Mouse (Mus musculus): ENCODE data around the gene Max. TPM values are rescaled to one million over a fixed set of nuclear protein-coding genes. Genes with fewer than 3 reads are reported as not detected.
A peak's percentile ranks its signal among the peaks of the same experiment; 100 is the strongest.

Max gene
- total RNA-seq, 2 experiments from 2014 or later: 79.3 to 81.0 TPM

GRCm38 (mm10) chr12:76894792-76895559, 67.0 kb downstream of the Max start:
- Histone ChIP-seq H3K4me3 (no peak overlapping the region), H3K27ac (no peak overlapping the region)
- no peak; the same call in 1 of the 2 replicates for TF ChIP-seq CTCF (IDR thresholded peaks at IDR 0.05)
- intact Hi-C loops (cut with DNase I): no loop called here
- no peak for DNase-seq (ENCODE audit: extremely low spot score in 1 of 2, low spot score in 2 of 2)

DNA sequence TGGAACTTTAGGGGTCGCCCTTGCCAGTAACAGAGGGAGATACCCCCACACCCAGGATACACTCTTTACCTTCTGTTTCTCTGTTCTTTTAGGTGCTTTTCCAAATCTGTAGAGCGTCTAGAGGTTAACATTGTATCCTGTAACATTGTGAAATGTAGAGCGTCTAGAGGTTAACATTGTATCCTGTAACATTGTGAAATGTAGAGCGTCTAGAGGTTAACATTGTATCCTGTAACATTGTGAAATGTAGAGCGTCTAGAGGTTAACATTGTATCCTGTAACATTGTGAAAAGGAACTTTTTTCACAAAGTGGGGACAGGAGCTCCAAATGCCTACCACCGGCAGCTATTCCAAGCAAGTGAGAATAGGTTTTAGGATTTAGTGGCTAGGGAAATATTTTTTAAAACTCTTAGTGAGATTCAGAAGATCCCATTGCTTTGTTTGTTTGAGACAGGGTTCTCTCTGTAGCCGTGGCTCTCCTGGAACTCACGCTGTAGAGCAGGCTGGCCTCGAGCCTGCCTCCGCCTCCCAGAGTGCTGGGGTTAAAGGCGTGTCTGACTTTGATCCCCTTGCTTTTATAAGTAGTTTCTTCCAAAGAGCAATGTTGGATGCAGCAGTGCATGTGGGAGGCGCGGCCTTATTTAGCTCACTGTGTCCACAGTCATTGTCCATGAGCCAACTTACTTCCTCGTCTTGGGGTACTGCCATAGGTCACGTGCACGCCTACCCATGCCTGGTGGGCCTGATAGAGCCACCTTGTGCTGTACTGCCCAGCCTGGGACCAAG, 68.9 kb downstream of the Max start:
- H3K4me3 ChIP-seq: no peak overlapping the region
- no peak for TF ChIP-seq CTCF (IDR thresholded peaks at IDR 0.05)
- intact Hi-C loops (cut with DNase I): no loop called here
- no peak for DNase-seq (ENCODE audit: extremely low spot score in 1 of 2, low spot score in 2 of 2)
- no peak overlapping the region for H3K27ac ChIP-seq

GRCm38 (mm10) chr12:76891160-76891559, 70.8 kb downstream of the Max start:
- no peak overlapping the region for H3K4me3 ChIP-seq
- no peak overlapping the region for H3K27ac ChIP-seq
- TF ChIP-seq CTCF (IDR thresholded peaks at IDR 0.05): no peak
- DNase-seq (ENCODE audit: extremely low spot score in 1 of 2, low spot score in 2 of 2): no peak
- intact Hi-C loops (cut with DNase I): no loop called here

DNA sequence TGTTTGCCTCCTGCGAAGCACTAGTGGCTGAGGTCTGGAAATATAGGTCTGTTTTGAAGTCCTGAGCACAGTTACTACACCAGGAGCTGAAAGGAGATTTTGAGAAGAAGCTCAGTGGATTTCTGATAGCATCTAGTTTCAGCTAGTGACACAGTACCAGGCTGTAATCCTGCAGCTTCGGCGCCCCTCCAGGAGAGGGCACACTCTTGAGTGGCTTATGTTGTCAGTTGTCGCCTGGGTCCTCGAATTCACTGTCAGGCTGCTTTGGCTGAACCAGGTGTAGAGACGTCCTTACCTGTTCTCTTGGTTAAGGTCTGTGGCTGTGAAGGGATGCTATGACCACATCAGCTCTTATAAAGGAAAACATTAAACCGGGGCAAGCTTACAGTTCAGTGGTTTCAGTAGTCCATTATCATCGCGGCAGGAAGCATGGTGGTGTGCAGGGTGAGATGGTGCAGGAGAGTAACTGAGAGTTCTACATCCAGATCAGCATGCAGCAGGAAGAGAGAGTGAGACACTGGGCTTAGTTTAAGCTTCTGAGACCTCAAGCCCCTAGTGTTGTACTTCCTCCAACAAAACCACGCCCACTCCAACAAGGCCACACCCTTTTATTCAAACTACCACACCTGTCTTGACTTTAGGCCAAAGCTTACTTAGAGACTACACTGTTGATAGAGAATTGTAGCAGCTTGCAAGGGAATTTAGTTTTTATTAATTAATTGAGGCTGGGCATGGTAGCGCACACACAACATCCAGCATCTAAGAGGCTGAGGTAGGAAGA, 72.4 kb downstream of the Max start:
- DNase-seq (ENCODE audit: extremely low spot score in 1 of 2, low spot score in 2 of 2): no peak
- TF ChIP-seq CTCF (IDR thresholded peaks at IDR 0.05): peak; percentile 12
- Histone ChIP-seq H3K4me3 (no peak overlapping the region), H3K27ac (no peak overlapping the region)
- intact Hi-C loops (cut with DNase I): no loop called here

DNA sequence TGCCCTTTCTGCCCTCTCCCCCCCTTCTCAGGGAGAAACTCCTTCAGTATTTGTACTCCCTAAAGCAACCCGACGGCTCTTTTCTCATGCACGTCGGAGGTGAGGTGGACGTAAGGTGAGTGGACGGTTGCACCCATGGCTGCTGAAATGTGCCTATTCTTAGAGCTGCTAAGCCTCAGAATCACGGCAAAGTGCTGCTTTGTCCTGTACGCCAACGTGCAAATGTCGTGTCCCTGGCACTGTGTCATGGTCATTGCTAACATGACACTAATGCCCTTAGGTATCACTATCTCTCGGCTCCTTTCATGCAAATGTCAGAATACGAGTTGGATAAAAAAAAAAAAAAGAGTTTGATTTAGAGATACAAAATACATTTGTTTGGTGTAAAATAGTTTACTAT, 74.1 kb downstream of the Max start:
- no peak for TF ChIP-seq CTCF (IDR thresholded peaks at IDR 0.05)
- no peak for DNase-seq (ENCODE audit: extremely low spot score in 1 of 2, low spot score in 2 of 2)
- intact Hi-C loops (cut with DNase I): no loop called here
- H3K4me3 ChIP-seq: no peak overlapping the region
- H3K27ac ChIP-seq: no peak overlapping the region

Other genes starting within 250 kb of the Max start
- gene Churc1, start 196.7 kb downstream of the Max start, total RNA-seq (2021): 10 to 100 TPM; 35.3 to 35.4 TPM
- 10 to 100 TPM; 27.9 to 28.4 TPM for gene Fntb, start 196.6 kb downstream of the Max start, total RNA-seq (2021)
- under 1 TPM; 0.34 to 0.47 TPM for gene Gpx2, start 166.6 kb downstream of the Max start, total RNA-seq (2021)
- gene Rab15, start 139.3 kb downstream of the Max start, total RNA-seq (2021): 100 to 1,000 TPM; 271 to 278 TPM

Measured in left cerebral cortex, adult 2 months (tissue).